Mouse (Mus musculus) ES-Bruce4 (cell line): ENCODE measurements around the gene Tcf15.

ENCODE experiments used
- CTCF ChIP-seq: IDR thresholded peaks from one replicate; pipeline ENCODE4 v1.8.1; 2011; ENCODE audit warnings: low read depth, low read length
- POLR2A ChIP-seq: IDR thresholded peaks from one replicate; pipeline ENCODE4 v1.8.1; 2011; ENCODE audit warnings: low read length; ENCODE audit not compliant: insufficient read depth

DNA sequence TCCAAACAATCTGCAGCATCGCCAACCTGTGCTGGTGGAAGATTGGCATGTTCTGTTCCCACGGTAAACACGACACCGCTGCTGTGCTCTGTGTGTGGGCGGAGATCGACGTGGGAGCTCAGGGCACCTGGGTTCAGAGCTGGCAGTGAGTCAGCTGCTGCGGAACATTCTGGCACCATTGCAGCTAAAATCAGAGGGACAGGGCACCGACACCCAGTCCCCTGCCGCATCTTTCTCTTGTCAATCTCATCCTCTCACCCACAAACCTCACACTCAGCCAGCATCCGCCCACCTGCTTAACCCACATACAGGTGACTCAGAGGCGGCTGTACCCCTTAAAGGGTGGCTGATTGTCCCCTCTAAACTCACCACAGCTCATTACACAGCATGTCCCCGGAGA, 41.6 kb upstream of the Tcf15 start:
- no peak for TF ChIP-seq CTCF
- no peak for TF ChIP-seq POLR2A
